Mouse (Mus musculus) olfactory bulb, adult 2 months (tissue): ENCODE data around the gene Cramp1l.

ENCODE experiments used
- CTCF ChIP-seq: fragments of 200-500 bp; IDR thresholded peaks from 2 replicates; pipeline ENCODE4 v1.5.1; 2012; ENCODE audit warnings: low read depth, mild to moderate bottlenecking, low read length, moderate library complexity; ENCODE audit not compliant: insufficient read depth
- POLR2A ChIP-seq: fragments of 200-500 bp; IDR thresholded peaks from 2 replicates; pipeline ENCODE4 v1.6.1; 2012; ENCODE audit warnings: mild to moderate bottlenecking, low read depth, low read length, moderate library complexity; ENCODE audit not compliant: insufficient read depth

DNA sequence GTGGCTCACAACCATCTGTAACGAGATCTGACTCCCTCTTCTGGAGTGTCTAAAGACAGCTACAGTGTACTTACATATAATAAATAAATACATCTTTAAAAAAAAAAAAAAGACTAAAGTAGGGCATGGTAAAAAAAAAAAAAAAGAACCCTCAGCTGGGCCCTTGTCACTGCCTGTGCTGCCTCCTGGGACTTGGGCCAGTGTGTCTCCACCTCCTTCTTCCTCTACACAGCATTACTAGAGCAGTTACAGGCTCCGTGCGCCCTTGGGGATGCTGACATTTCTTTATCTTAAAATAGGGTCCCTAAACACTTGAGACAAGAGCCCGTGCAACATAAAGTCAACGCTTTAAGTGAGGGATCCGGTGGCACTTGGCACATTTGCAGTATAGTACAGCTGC, 31.6 kb upstream of the Cramp1l start:
- no peak for TF ChIP-seq CTCF
- TF ChIP-seq POLR2A, result no peak
